Mouse (Mus musculus): ENCODE measurements around the gene Efl1. TPM values are rescaled to one million over a fixed set of nuclear protein-coding genes. Genes with fewer than 3 reads are reported as not detected.

Gene Efl1
- total and polyA plus RNA-seq, 3 experiments = 19.5 to 27.4 (median 21.0) TPM

- in situ Hi-C loops (cut with MboI; ENCODE audit: low pct_ligation_motif_present, low pct_unique_long_range_greater_than_20kb, low sequenced_read_pairs) (loop anchor here (25.0 kb wide), 2 partner anchors 297 to 547 kb away; no protein-coding TSS in a partner anchor), dilution Hi-C loops (cut with MboI; ENCODE audit: extremely low pct_ligation_motif_present, extremely low pct_unique_long_range_greater_than_20kb, low sequenced_read_pairs) (no loop called here)
- H3K4me2 ChIP-seq (ENCODE audit: insufficient read depth, low read depth, poor library complexity, severe bottlenecking) = no peak overlapping the region
- H3K27ac ChIP-seq (ENCODE audit: insufficient read depth, low read depth) = no peak overlapping the region
- H3K79me2 ChIP-seq (replicated peaks; ENCODE audit: control insufficient read depth, extremely low read depth, insufficient read depth, poor library complexity, severe bottlenecking) = no peaks in the 10 kb centered on the region
- no peak overlapping the region for H3K4me3 ChIP-seq (replicated peaks in 1 of 3; ENCODE audit: low read depth in 2 of 3, low read length in 2 of 3, poor library complexity in 1 of 3)
- H3K36me3 ChIP-seq (replicated peaks in 1 of 2; ENCODE audit: control insufficient read depth in 1 of 2, insufficient read depth in 1 of 2, low read length in 1 of 2) = peaks cover 28 to 78% of the 10 kb centered on the region in 2 experiments
- H3K9ac ChIP-seq (ENCODE audit: insufficient read depth, low read depth) = no peak overlapping the region
- peak; percentile 66 for DNase-seq (ENCODE audit: extremely low read depth)
- TF ChIP-seq TCF12 (IDR thresholded peaks at IDR 0.05; ENCODE audit: low read depth, low read length) (no peak), MXI1 (IDR thresholded peaks at IDR 0.05; ENCODE audit: low read depth, low read length) (no peak), MYC (IDR thresholded peaks at IDR 0.05; ENCODE audit: low read depth, low read length) (0 out of 2 replicates have a peak, but pooled peaks have one; percentile 27), IRF4 (IDR thresholded peaks at IDR 0.05; ENCODE audit: low read depth, low read length) (no peak), ELF1 (IDR thresholded peaks at IDR 0.05; ENCODE audit: low read depth, low read length) (no peak), JUND (conservative IDR thresholded peaks at IDR 0.05; ENCODE audit: low read depth, low read length) (0 out of 2 replicates have a peak, but pooled peaks have one; percentile 21), NRF1 (IDR thresholded peaks at IDR 0.05; ENCODE audit: low read depth, low read length) (no peak), CTCF (conservative IDR thresholded peaks at IDR 0.05 in 1 of 2, IDR thresholded peaks at IDR 0.05 in 1 of 2; ENCODE audit: low read depth in 2 of 2, low read length in 2 of 2) (peak; percentile 14 to 80; a peak in 2 of 4 replicates), ZNF384 (IDR thresholded peaks at IDR 0.05; ENCODE audit: low read depth, low read length) (peak; percentile 98), KAT2A (IDR thresholded peaks at IDR 0.05; ENCODE audit: insufficient replicate concordance, low read length) (no peak), SMC3 (IDR thresholded peaks at IDR 0.05; ENCODE audit: low read depth, low read length) (peak; percentile 77), RAD21 (IDR thresholded peaks at IDR 0.05; ENCODE audit: low read depth, low read length) (peak; percentile 85), MAFK (IDR thresholded peaks at IDR 0.05; ENCODE audit: insufficient replicate concordance, low read length) (no peak), TBP (conservative IDR thresholded peaks at IDR 0.05; ENCODE audit: low read depth, low read length) (no peak), ETS1 (conservative IDR thresholded peaks at IDR 0.05; ENCODE audit: low read depth, low read length) (no peak), RCOR1 (conservative IDR thresholded peaks at IDR 0.05; ENCODE audit: low read depth, low read length) (no peak), ZC3H11A (IDR thresholded peaks at IDR 0.05; ENCODE audit: low read depth, low read length) (peak; percentile 72), GABPA (IDR thresholded peaks at IDR 0.05; ENCODE audit: insufficient replicate concordance, low read depth, low read length) (no peak)
- no peaks in the 10 kb centered on the region for H3K9me3 ChIP-seq (replicated peaks; ENCODE audit: low read length)
- H3K27me3 ChIP-seq (replicated peaks) = no peaks in the 10 kb centered on the region
- peaks cover 0 to under 1% of the 10 kb centered on the region in 2 experiments; a peak in 1 of 4 replicates for H3K4me1 ChIP-seq (ENCODE audit: control insufficient read depth in 1 of 2, insufficient read depth in 2 of 2)
Observed at GRCm38 (mm10) chr7:82715210-82715911, 66.9 kb downstream of the Efl1 start.
